Mouse (Mus musculus): ENCODE results near the gene Tdp1. TPM values are rescaled to one million over a fixed set of nuclear protein-coding genes. Genes with fewer than 3 reads are reported as not detected.

Tdp1 gene
- 10 to 100 TPM; 25.9 to 26.6 TPM for polyA plus RNA-seq (2012; fragmentation: generic; extraction: Trizol)

DNA sequence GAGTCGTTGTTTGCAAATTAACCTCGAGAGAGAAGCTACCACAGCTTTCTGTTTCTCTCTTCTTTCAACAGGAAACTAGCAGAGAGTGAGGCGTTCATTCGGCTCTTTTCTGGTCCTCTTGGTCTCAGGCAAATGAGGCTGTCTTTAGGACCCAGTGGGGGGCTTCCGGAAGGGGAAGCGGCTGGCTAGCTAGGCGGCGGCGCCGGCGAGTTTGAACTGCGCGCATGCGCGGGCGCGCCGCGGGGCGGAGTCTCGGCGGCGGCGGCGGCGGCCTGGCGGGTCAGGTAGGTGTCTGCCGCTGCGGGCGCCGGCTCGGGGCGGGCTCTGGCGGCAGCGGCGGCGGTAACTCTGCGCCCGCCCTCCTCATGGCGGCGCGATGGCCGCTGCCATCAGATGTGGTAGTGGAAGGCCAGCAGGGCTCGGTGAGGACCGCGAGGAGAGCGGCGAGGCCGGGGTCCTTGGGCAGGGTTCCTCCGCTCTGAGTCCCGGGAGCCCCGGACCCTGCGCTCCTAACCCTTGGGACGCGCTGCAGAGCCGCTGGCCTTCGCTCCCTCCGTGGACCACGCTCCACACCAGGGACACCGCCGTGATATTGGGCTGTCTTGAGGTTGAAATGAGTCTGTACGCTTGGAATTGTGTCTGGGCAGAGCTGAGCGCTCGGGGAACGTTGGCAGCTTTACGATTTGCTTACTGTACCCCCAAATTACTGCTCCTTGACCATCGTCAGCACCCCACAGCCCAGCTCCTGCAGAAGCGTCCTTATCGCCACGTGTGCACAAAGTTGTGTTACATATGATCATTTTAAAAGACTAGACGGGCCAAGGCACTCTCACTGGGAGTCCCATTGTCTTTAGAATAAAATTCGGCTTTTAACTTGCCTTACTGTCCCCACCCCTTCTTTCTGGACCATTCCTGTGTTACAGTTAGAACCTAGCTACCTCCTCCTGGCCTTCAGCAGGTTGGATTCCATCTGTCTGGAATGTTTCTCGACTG is at the start of gene Tdp1, which contains the start of gene Efcab11:
Tdp1 (plus strand) TSS at position 249 of the 993 bp plus-strand sequence.
Efcab11 (minus strand) TSS at position 171 of the 993 bp plus-strand sequence.

DNA sequence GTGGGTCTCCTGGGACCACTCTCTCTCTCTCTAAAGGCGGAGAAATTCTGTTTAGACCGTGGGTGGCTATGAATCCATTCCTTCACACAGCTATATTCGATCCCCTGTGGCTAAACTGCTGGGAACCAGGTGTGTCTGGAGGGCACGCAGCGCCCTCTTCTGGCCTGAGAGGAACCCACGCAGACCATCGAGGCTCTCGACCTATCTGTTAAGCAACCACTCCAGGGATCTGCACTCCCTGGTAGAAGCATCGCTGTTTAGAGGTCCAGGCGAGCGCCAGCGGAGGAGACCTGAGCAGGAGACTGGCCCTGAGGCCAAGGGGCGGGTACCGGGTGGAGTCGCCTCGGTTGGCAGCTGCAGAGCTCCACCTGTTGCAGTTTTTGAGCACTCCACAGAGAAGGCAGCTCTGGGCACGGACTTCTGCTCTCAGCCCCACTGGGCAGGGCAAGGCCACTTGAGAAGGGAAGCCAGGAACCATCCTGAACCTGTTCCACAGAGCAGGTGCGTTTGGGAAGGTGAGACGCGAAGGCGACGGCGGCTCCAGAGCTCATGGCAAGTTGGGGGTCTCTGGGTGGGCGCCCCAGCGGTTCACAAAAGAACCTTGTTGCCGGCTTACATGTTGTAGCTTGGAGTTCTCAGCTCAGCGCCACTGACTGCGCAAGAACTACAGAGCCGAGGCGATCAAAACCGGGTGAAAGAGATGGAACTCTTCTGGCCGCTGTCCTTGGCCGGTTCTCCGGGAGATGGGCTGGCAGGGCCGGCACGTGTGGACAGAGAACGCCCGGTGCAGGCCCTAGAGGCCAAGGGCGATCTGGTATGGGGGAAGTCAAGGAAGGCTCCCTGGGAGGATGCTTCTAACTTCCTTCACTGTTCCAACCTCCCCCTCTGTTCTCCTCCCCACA is 80.2 kb downstream of the Tdp1 start, which contains the start of gene Kcnk13:
Kcnk13 (plus strand) TSS at position 199 of the 902 bp plus-strand sequence.

Other genes starting within 250 kb of the Tdp1 start
- gene Efcab11, start 78 bp upstream of the Tdp1 start, polyA plus RNA-seq (2012; fragmentation: generic; extraction: Trizol): 1 to 10 TPM in 1 of 2 experiments, under 1 TPM in 1; 0.96 to 6.8 TPM
- not detected for gene Kcnk13, start 80.0 kb downstream of the Tdp1 start, polyA plus RNA-seq (2012; fragmentation: generic; extraction: Trizol)
- 100 to 1,000 TPM in 1 of 2 experiments, 10 to 100 TPM in 1; 97.1 to 135 TPM for gene Psmc1, start 225.6 kb downstream of the Tdp1 start, polyA plus RNA-seq (2012; fragmentation: generic; extraction: Trizol)

Measured in C3H10T1/2 (cell line).